Mouse (Mus musculus) limb, embryonic 15.5 days (tissue): ENCODE measurements around the gene BC029722. TPM values are rescaled to one million over a fixed set of nuclear protein-coding genes. Genes with fewer than 3 reads are reported as not detected.

Experiments used
- ATAC-seq: fragments of 200-750 bp; cut with Nextera tagmentation; 2 replicates; pipeline ENCODE4 v1.8.0; 2017; ENCODE audit warnings: low read depth, moderate TSS enrichment; ENCODE audit not compliant: insufficient number of reproducible peaks, low FRiP score, low TSS enrichment
- H3K27ac ChIP-seq: fragments of 300-500 bp; sonication (generic); 2 replicates; pipeline ENCODE4 v1.5.1; 2015; ENCODE audit warnings: moderate library complexity, mild to moderate bottlenecking, inconsistent platforms
- H3K27me3 ChIP-seq: fragments of 300-500 bp; sonication (generic); 2 replicates; pipeline ENCODE4 v1.6.1; 2015; ENCODE audit warnings: inconsistent platforms
- H3K36me3 ChIP-seq: fragments of 300-500 bp; sonication (generic); 2 replicates; pipeline ENCODE4 v1.6.1; 2015; ENCODE audit warnings: inconsistent platforms
- H3K4me1 ChIP-seq: fragments of 300-500 bp; sonication (generic); 2 replicates; pipeline ENCODE4 v1.6.1; 2015; ENCODE audit warnings: inconsistent platforms
- H3K4me2 ChIP-seq: fragments of 300-500 bp; sonication (generic); 2 replicates; pipeline ENCODE4 v1.6.1; 2015; ENCODE audit warnings: mild to moderate bottlenecking, inconsistent platforms
- H3K4me3 ChIP-seq: fragments of 300-500 bp; sonication (generic); 2 replicates; pipeline ENCODE4 v1.5.1; 2015; ENCODE audit warnings: mild to moderate bottlenecking, inconsistent platforms
- H3K9ac ChIP-seq: fragments of 300-500 bp; sonication (generic); 2 replicates; pipeline ENCODE4 v1.6.1; 2015; ENCODE audit warnings: inconsistent platforms
- H3K9me3 ChIP-seq: fragments of 300-500 bp; sonication (generic); 2 replicates; pipeline ENCODE4 v1.6.1; 2016; ENCODE audit warnings: inconsistent platforms
- WGBS: fragments of 180-500 bp; shearing (Covaris S2); methylation state at CpG from one replicate; pipeline ENCODE4 v1.1.7; 2015; 5-methylcytosine and 5-hydroxymethylcytosine counted together
- polyA plus RNA-seq: library from polyadenylated mRNA; unstranded; fragments of >200 nt; fragmentation: Nextera tagmentation; extraction: Ambion mirVana; gene quantifications from 2 replicates; pipeline ENCODE4 v1.2.1, GENCODE M21; 2015

Gene BC029722
- polyA plus RNA-seq, 1 experiment from 2014 or later = 21.5 TPM

- no peaks in the 10 kb centered on the region for H3K36me3 ChIP-seq
- H3K4me2 ChIP-seq = no peak overlapping the region
- no peaks in the 10 kb centered on the region for H3K9me3 ChIP-seq
- H3K27ac ChIP-seq = no peak overlapping the region
- 58% methylated on average over 3 of the region's 3 CpGs for WGBS
- H3K27me3 ChIP-seq = no peaks in the 10 kb centered on the region
- no peak for ATAC-seq
- no peak overlapping the region for H3K4me3 ChIP-seq
- H3K4me1 ChIP-seq = peaks cover 6% of the 10 kb centered on the region; the same call in 1 of the 2 replicates
- H3K9ac ChIP-seq = no peak overlapping the region
These were observed 16.5 kb downstream of the BC029722 start for GRCm38 (mm10) chr2:155802761-155803160.

GRCm38 (mm10) chr2:155798613-155799012, 20.6 kb downstream of the BC029722 start:
- H3K36me3 ChIP-seq = no peaks in the 10 kb centered on the region
- H3K9me3 ChIP-seq = no peaks in the 10 kb centered on the region
- H3K9ac ChIP-seq = no peak overlapping the region
- H3K4me1 ChIP-seq = no peaks in the 10 kb centered on the region
- no peaks in the 10 kb centered on the region for H3K27me3 ChIP-seq
- no peak overlapping the region for H3K4me2 ChIP-seq
- WGBS = 57% methylated on average over 3 of the region's 3 CpGs
- no peak overlapping the region for H3K4me3 ChIP-seq
- no peak overlapping the region for H3K27ac ChIP-seq
- ATAC-seq = no peak

GRCm38 (mm10) chr2:155794674-155795445, 24.4 kb downstream of the BC029722 start:
- H3K4me2 ChIP-seq = no peak overlapping the region
- ATAC-seq = no peak
- 75% methylated on average over 12 of the region's 12 CpGs for WGBS
- H3K9ac ChIP-seq = no peak overlapping the region
- H3K27ac ChIP-seq = no peak overlapping the region
- no peaks in the 10 kb centered on the region for H3K27me3 ChIP-seq
- no peak overlapping the region for H3K4me3 ChIP-seq
- no peaks in the 10 kb centered on the region; the same call in 1 of the 2 replicates for H3K4me1 ChIP-seq
- H3K36me3 ChIP-seq = no peaks in the 10 kb centered on the region
- H3K9me3 ChIP-seq = no peaks in the 10 kb centered on the region

- H3K36me3 ChIP-seq = no peaks in the 10 kb centered on the region
- WGBS = 27% methylated on average over 12 of the region's 12 CpGs
- H3K27ac ChIP-seq = no peak overlapping the region
- H3K9ac ChIP-seq = no peak overlapping the region
- H3K9me3 ChIP-seq = no peaks in the 10 kb centered on the region
- H3K4me2 ChIP-seq = no peak overlapping the region
- H3K4me1 ChIP-seq = no peaks in the 10 kb centered on the region; the same call in 1 of the 2 replicates
- peaks cover 14% of the 10 kb centered on the region; the same call in 1 of the 2 replicates for H3K27me3 ChIP-seq
- no peak for ATAC-seq
- no peak overlapping the region for H3K4me3 ChIP-seq
These were observed 26.3 kb downstream of the BC029722 start for GRCm38 (mm10) chr2:155792899-155793298.

DNA sequence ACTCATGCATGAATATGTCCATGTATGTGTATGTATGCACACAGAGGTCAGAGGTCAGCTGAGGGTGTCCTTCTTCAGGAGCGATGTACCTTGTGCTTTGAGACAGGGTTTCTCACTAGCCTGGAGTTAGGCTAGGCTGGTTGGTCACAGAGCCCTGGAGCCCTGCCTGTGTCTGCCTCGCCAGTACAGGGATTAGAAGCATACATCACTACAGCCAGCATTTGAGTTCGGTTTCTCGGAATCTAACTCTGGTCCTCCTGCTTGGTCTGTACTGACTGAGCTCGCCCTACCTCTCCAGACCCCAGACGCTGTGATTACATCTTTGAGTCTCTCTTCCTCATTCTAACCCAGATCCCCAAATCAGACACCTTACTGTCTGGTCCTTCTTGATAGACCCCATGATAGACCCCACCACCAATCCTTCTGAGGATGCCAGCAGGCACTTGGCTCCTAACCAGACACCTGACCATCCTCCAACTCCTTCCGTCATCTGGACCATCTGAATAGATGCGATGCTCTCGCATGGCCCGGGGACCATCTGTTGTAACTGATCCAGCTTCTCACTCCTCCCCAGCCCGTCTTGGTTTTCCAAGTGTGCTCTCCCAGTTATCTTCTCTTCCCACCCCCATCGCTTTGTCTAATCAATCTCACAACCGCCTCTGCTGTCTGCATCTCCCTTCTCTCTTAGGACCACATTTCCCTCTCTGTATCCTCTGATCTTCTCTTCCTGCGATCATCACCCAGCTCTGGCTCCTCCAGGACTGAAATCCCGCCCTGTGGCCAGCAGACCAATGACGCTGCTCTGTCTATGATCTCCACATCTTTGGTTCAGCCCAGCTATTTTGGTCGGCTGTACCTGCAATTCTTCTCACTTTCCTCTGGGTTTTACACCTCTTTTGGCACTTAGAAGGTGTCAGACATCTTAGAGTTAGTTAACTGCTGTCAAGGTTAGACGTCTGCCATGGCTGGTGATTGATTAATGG, 31.0 kb downstream of the BC029722 start:
- no peaks in the 10 kb centered on the region for H3K36me3 ChIP-seq
- no peak overlapping the region for H3K27ac ChIP-seq
- H3K9me3 ChIP-seq = no peaks in the 10 kb centered on the region
- ATAC-seq = no peak
- H3K4me3 ChIP-seq = no peak overlapping the region
- WGBS = 57% methylated on average over 18 of the region's 18 CpGs
- peaks cover 20% of the 10 kb centered on the region; the same call in 1 of the 2 replicates for H3K27me3 ChIP-seq
- H3K9ac ChIP-seq = no peak overlapping the region
- no peaks in the 10 kb centered on the region; the same call in 1 of the 2 replicates for H3K4me1 ChIP-seq
- H3K4me2 ChIP-seq = no peak overlapping the region

- Histone ChIP-seq H3K4me1 (no peaks in the 10 kb centered on the region), H3K9ac (no peak overlapping the region), H3K4me2 (no peak overlapping the region), H3K27ac (no peak overlapping the region), H3K9me3 (no peaks in the 10 kb centered on the region), H3K4me3 (no peak overlapping the region), H3K36me3 (no peaks in the 10 kb centered on the region), H3K27me3 (peaks cover 20% of the 10 kb centered on the region; the same call in 1 of the 2 replicates)
- 74% methylated on average over 5 of the region's 5 CpGs for WGBS
- ATAC-seq = no peak
These were observed 32.3 kb downstream of the BC029722 start for GRCm38 (mm10) chr2:155786905-155787304.

DNA sequence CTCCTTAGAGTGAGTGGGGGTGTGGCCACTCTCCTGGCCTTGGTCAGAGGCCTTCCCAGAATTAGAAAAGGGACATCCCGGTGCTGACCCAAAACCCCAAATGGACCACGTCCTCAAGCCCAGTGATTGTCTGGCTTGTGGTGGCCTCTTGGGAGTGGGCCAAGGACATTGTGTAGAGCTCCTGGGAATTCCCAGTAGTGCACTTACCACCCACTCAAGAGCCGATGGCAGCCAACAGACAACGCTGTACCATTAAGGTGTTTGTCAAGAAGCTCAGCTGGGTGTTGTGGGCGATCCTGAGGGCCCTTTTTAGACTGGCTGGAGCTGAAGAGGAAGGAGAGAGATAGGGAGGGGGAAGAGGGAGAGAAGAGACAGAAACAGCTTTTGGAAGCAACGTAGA, 34.7 kb downstream of the BC029722 start:
- H3K4me1 ChIP-seq = no peaks in the 10 kb centered on the region
- WGBS = 82% methylated on average over 6 of the region's 6 CpGs
- no peak overlapping the region for H3K4me3 ChIP-seq
- H3K36me3 ChIP-seq = no peaks in the 10 kb centered on the region
- H3K9ac ChIP-seq = no peak overlapping the region
- peaks cover 17% of the 10 kb centered on the region; the same call in 1 of the 2 replicates for H3K27me3 ChIP-seq
- no peaks in the 10 kb centered on the region for H3K9me3 ChIP-seq
- H3K27ac ChIP-seq = no peak overlapping the region
- ATAC-seq = no peak
- H3K4me2 ChIP-seq = no peak overlapping the region

DNA sequence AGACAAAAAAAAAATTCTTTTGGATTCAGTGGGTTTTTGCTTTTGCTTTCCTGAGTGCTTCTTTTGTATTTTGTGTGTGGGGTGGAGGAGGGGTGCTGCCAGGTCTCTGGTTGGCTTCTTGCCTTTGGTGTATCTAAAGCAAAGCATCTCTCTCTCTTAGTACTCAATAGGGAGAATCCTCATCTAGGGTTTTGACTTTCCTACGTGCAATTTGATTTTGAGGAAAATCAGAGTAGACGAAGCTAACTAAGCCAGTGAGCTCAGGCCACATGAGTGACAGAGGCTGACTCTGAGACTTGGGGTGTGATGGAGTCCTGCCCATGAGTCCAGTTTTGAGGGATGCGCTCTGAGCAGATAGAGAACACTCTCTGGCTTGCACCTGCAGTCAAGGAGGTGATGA, 39.7 kb downstream of the BC029722 start:
- Histone ChIP-seq H3K27me3 (peaks cover 40% of the 10 kb centered on the region), H3K4me2 (no peak overlapping the region)

DNA sequence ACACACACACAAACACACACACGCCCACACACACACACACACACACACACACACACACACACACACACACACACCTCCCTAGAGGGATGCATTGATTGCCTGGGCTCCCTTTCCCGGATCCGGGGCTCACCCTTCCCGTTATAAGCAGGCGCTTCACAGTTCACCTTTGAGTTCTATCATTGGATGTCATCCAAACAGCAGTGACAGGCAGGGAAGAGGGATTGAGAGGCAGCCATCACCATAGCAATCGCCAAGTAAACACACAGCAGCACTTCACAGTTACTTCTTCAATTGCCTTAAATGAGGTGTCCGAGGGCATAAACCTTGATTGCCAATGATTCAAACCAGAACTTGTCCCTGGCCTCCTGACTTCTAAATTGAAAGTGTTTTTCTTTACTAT, 40.2 kb downstream of the BC029722 start:
- H3K4me2 ChIP-seq = no peak overlapping the region
- no peak overlapping the region for H3K4me3 ChIP-seq
- no peak overlapping the region for H3K27ac ChIP-seq
- ATAC-seq = no peak
- H3K9ac ChIP-seq = no peak overlapping the region
- peaks cover 10% of the 10 kb centered on the region for H3K4me1 ChIP-seq
- H3K27me3 ChIP-seq = peaks cover 45% of the 10 kb centered on the region
- no peaks in the 10 kb centered on the region for H3K36me3 ChIP-seq
- no peaks in the 10 kb centered on the region for H3K9me3 ChIP-seq
- 47% methylated on average over 7 of the region's 7 CpGs for WGBS

More for the DNA sequence above, 39.7 kb downstream of the BC029722 start:
- H3K4me3 ChIP-seq = no peak overlapping the region
- H3K9me3 ChIP-seq = no peaks in the 10 kb centered on the region
- H3K4me1 ChIP-seq = peaks cover 10% of the 10 kb centered on the region
- WGBS = 75% methylated on average over 3 of the region's 3 CpGs
- no peaks in the 10 kb centered on the region for H3K36me3 ChIP-seq
- no peak for ATAC-seq
- no peak overlapping the region for H3K9ac ChIP-seq
- H3K27ac ChIP-seq = no peak overlapping the region

DNA sequence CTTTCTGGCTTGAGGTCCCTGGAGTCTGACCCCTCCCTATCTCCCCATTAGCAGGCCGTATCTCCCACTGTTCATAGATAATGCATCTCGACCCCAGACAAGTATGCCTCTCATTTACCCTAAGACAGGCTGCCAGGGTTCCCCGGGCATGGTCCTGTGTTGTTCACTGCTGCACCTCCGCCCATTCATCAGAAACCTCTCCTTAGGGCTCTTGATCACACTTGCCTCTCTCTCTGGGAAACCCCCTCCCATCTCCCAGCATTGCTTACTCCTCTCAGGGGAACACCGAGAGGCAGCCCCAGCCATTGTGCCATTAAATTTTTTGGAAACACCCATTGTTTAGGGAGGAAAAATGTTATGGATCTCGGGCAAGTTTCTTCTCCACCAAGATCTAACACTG, 41.2 kb downstream of the BC029722 start:
- Histone ChIP-seq H3K27me3 (peaks cover 55% of the 10 kb centered on the region), H3K4me1 (peaks cover 10% of the 10 kb centered on the region), H3K27ac (no peak overlapping the region), H3K4me3 (no peak overlapping the region), H3K9me3 (no peaks in the 10 kb centered on the region), H3K9ac (no peak overlapping the region), H3K4me2 (no peak overlapping the region), H3K36me3 (no peaks in the 10 kb centered on the region)
- 71% methylated on average over 6 of the region's 6 CpGs for WGBS
- no peak for ATAC-seq

- ATAC-seq = no peak
- Histone ChIP-seq H3K4me2 (no peak overlapping the region), H3K36me3 (no peaks in the 10 kb centered on the region), H3K27me3 (peaks cover 59% of the 10 kb centered on the region), H3K9ac (no peak overlapping the region), H3K27ac (no peak overlapping the region), H3K9me3 (no peaks in the 10 kb centered on the region), H3K4me3 (no peak overlapping the region), H3K4me1 (peaks cover 10% of the 10 kb centered on the region)
- 78% methylated on average over 4 of the region's 4 CpGs for WGBS
These were observed 41.6 kb downstream of the BC029722 start for GRCm38 (mm10) chr2:155777688-155777985.
